Mouse (Mus musculus) stomach, postnatal 0 days (tissue): ENCODE measurements at regions not wholly inside any gene's neighbourhood (a gene's known extent, or its start where the extent isn't known, plus 50 kb on each side); places are given as distances from the start of the nearest gene placed in this dataset.

Experiments used
- CTCF ChIP-seq: IDR thresholded peaks from 2 replicates; pipeline ENCODE4 v1.5.1; 2016; ENCODE audit warnings: antibody characterized with exemption, low read depth, mild to moderate bottlenecking, moderate library complexity
- EP300 ChIP-seq: optimal IDR thresholded peaks from 2 replicates; pipeline ENCODE3; 2016; ENCODE audit warnings: antibody characterized with exemption

DNA sequence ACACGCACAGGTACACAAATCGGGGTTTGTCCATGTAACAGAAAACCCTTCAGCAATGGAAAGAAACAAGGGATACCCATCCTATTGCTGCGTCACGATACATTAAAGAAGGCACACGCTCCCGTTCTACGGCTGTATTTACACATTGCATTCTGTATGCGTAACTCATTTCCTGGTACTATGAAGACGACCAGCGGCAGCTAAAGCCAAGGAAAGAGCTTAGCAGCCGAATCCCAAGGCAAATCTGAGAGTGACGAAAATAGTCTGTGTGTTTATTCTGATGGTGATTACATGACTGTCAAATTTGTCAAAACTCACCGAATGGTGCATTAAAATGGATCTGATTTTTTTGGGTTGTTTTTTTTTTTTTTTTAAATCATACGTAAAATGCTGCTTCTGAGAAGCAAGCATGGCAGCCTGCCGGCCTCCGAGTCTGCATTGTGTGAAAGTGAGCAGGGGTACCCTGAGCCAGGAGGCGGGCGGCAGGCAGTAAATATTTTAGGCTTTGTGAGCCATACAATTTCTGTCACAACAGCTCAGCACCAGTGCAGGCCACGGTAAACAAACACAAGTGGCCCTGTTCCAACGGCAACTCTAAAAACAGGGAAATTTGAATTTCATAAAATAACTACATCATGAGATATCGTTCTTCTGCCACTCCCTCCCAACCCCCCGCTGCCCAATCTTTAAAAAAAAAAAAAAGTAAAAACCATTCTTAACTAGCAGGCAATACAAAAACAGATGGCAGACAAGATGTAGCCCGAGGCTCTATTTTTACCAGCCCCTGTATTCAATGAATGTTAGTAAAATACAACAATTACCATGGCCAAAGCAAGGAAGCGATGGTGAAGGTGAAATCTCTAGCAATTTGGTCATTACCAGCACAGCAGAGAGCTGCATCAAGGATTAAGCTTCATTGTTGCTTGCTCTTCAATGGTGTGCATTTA, 164.2 kb upstream of the Kit start:
- no peak for TF ChIP-seq CTCF
- no peak for TF ChIP-seq EP300
